Mouse (Mus musculus): ENCODE results near the gene Tpm4. TPM values are rescaled to one million over a fixed set of nuclear protein-coding genes. Genes with fewer than 3 reads are reported as not detected.
A peak's percentile ranks its signal among the peaks of the same experiment; 100 is the strongest.
"Not testable (repeated sequence)": the region's sequence is repeated elsewhere in the genome, so short reads cannot be mapped to it uniquely, and the experiment has no call there.

The Tpm4 gene
- 4.6 and 5.5 TPM in 2 replicates for polyA plus RNA-seq (2012; rRNA removed)

- TF ChIP-seq POLR2A (IDR thresholded peaks at IDR 0.05; ENCODE audit: control insufficient read depth, low read depth, low read length): peak; percentile 57
- no peak for TF ChIP-seq CTCF (IDR thresholded peaks at IDR 0.05; ENCODE audit: control insufficient read depth, insufficient read depth, insufficient replicate concordance, low read depth, low read length)
- H3K4me1 ChIP-seq (ENCODE audit: control insufficient read depth, insufficient read depth, low read length): peaks cover 22% of the 10 kb centered on the region
- no peaks in the 10 kb centered on the region for H3K36me3 ChIP-seq (ENCODE audit: control insufficient read depth, insufficient read depth, low read length)
- no peaks in the 10 kb centered on the region; the same call in none of the 2 replicates for H3K27me3 ChIP-seq (ENCODE audit: control insufficient read depth, insufficient read depth, low read length)
- peak within 1 kb of the TSS; percentile 93 for H3K4me3 ChIP-seq (ENCODE audit: control insufficient read depth, low read depth, low read length)
- H3K27ac ChIP-seq (ENCODE audit: control insufficient read depth, insufficient read depth, low read depth, low read length): peak within 1 kb of the TSS; percentile 89
Measured at GRCm38 (mm10) chr8:72134756-72135445, at the start of gene Tpm4. Tpm4 (plus strand) TSS chr8:72134975.

- H3K36me3 ChIP-seq (ENCODE audit: control insufficient read depth, insufficient read depth, low read length); H3K4me1 ChIP-seq (ENCODE audit: control insufficient read depth, insufficient read depth, low read length); H3K27ac ChIP-seq (ENCODE audit: control insufficient read depth, insufficient read depth, low read depth, low read length); H3K4me3 ChIP-seq (ENCODE audit: control insufficient read depth, low read depth, low read length); H3K27me3 ChIP-seq (ENCODE audit: control insufficient read depth, insufficient read depth, low read length): not testable (repeated sequence)
Measured at GRCm38 (mm10) chr8:72087611-72088010, 47.2 kb upstream of the Tpm4 start.

GRCm38 (mm10) chr8:72096721-72097120 is 38.1 kb upstream of the Tpm4 start:
- H3K36me3 ChIP-seq (ENCODE audit: control insufficient read depth, insufficient read depth, low read length); H3K27ac ChIP-seq (ENCODE audit: control insufficient read depth, insufficient read depth, low read depth, low read length); H3K27me3 ChIP-seq (ENCODE audit: control insufficient read depth, insufficient read depth, low read length); H3K4me1 ChIP-seq (ENCODE audit: control insufficient read depth, insufficient read depth, low read length); H3K4me3 ChIP-seq (ENCODE audit: control insufficient read depth, low read depth, low read length): not testable (repeated sequence)

- H3K27me3 ChIP-seq (ENCODE audit: control insufficient read depth, insufficient read depth, low read length); H3K27ac ChIP-seq (ENCODE audit: control insufficient read depth, insufficient read depth, low read depth, low read length); H3K36me3 ChIP-seq (ENCODE audit: control insufficient read depth, insufficient read depth, low read length); H3K4me1 ChIP-seq (ENCODE audit: control insufficient read depth, insufficient read depth, low read length); H3K4me3 ChIP-seq (ENCODE audit: control insufficient read depth, low read depth, low read length): not testable (repeated sequence)
Measured at GRCm38 (mm10) chr8:72099377-72100103, 35.2 kb upstream of the Tpm4 start.

- Histone ChIP-seq H3K27me3 (ENCODE audit: control insufficient read depth, insufficient read depth, low read length) (no peaks in the 10 kb centered on the region), H3K4me1 (ENCODE audit: control insufficient read depth, insufficient read depth, low read length) (no peaks in the 10 kb centered on the region), H3K4me3 (ENCODE audit: control insufficient read depth, low read depth, low read length) (no peak overlapping the region), H3K36me3 (ENCODE audit: control insufficient read depth, insufficient read depth, low read length) (no peaks in the 10 kb centered on the region), H3K27ac (ENCODE audit: control insufficient read depth, insufficient read depth, low read depth, low read length) (no peak overlapping the region)
- peak; percentile 56; the same call in 1 of the 2 replicates for TF ChIP-seq CTCF (IDR thresholded peaks at IDR 0.05; ENCODE audit: control insufficient read depth, insufficient read depth, insufficient replicate concordance, low read depth, low read length)
- no peak for TF ChIP-seq POLR2A (IDR thresholded peaks at IDR 0.05; ENCODE audit: control insufficient read depth, low read depth, low read length)
Measured at GRCm38 (mm10) chr8:72105165-72105564, 29.6 kb upstream of the Tpm4 start.

- Histone ChIP-seq H3K27me3 (ENCODE audit: control insufficient read depth, insufficient read depth, low read length) (no peaks in the 10 kb centered on the region), H3K4me1 (ENCODE audit: control insufficient read depth, insufficient read depth, low read length) (no peaks in the 10 kb centered on the region), H3K36me3 (ENCODE audit: control insufficient read depth, insufficient read depth, low read length) (no peaks in the 10 kb centered on the region), H3K4me3 (ENCODE audit: control insufficient read depth, low read depth, low read length) (no peak within 1 kb of the TSS), H3K27ac (ENCODE audit: control insufficient read depth, insufficient read depth, low read depth, low read length) (no peak within 1 kb of the TSS)
- TF ChIP-seq POLR2A (IDR thresholded peaks at IDR 0.05; ENCODE audit: control insufficient read depth, low read depth, low read length) (no peak), CTCF (IDR thresholded peaks at IDR 0.05; ENCODE audit: control insufficient read depth, insufficient read depth, insufficient replicate concordance, low read depth, low read length) (no peak)
Measured at GRCm38 (mm10) chr8:72106740-72107139, 28.0 kb upstream of the Tpm4 start, which contains the start of gene Olfr374. Olfr374 (plus strand) TSS chr8:72107040.

- Histone ChIP-seq H3K4me3 (ENCODE audit: control insufficient read depth, low read depth, low read length) (no peak overlapping the region), H3K27ac (ENCODE audit: control insufficient read depth, insufficient read depth, low read depth, low read length) (no peak overlapping the region), H3K36me3 (ENCODE audit: control insufficient read depth, insufficient read depth, low read length) (no peaks in the 10 kb centered on the region)
Measured at GRCm38 (mm10) chr8:72110876-72111275, 23.9 kb upstream of the Tpm4 start.

GRCm38 (mm10) chr8:72112486-72112885 is 22.3 kb upstream of the Tpm4 start:
- H3K4me3 ChIP-seq (ENCODE audit: control insufficient read depth, low read depth, low read length): no peak overlapping the region
- no peaks in the 10 kb centered on the region for H3K4me1 ChIP-seq (ENCODE audit: control insufficient read depth, insufficient read depth, low read length)
- no peak overlapping the region for H3K27ac ChIP-seq (ENCODE audit: control insufficient read depth, insufficient read depth, low read depth, low read length)
- H3K36me3 ChIP-seq (ENCODE audit: control insufficient read depth, insufficient read depth, low read length): no peaks in the 10 kb centered on the region
- H3K27me3 ChIP-seq (ENCODE audit: control insufficient read depth, insufficient read depth, low read length): no peaks in the 10 kb centered on the region
- TF ChIP-seq CTCF (IDR thresholded peaks at IDR 0.05; ENCODE audit: control insufficient read depth, insufficient read depth, insufficient replicate concordance, low read depth, low read length) (no peak), POLR2A (IDR thresholded peaks at IDR 0.05; ENCODE audit: control insufficient read depth, low read depth, low read length) (no peak)

More at GRCm38 (mm10) chr8:72110876-72111275, 23.9 kb upstream of the Tpm4 start:
- TF ChIP-seq CTCF (IDR thresholded peaks at IDR 0.05; ENCODE audit: control insufficient read depth, insufficient read depth, insufficient replicate concordance, low read depth, low read length) (no peak), POLR2A (IDR thresholded peaks at IDR 0.05; ENCODE audit: control insufficient read depth, low read depth, low read length) (no peak)
- Histone ChIP-seq H3K4me1 (ENCODE audit: control insufficient read depth, insufficient read depth, low read length) (no peaks in the 10 kb centered on the region), H3K27me3 (ENCODE audit: control insufficient read depth, insufficient read depth, low read length) (no peaks in the 10 kb centered on the region)
